Mouse (Mus musculus) midbrain, embryonic 12.5 days (tissue): ENCODE measurements at regions not wholly inside any gene's neighbourhood (a gene's known extent, or its start where the extent isn't known, plus 50 kb on each side); places are given as distances from the start of the nearest gene placed in this dataset.

Experiments
- ATAC-seq: fragments of 200-750 bp; cut with Nextera tagmentation; 2 replicates; pipeline ENCODE4 v1.8.0; 2017; ENCODE audit warnings: low read depth, moderate TSS enrichment, moderate library complexity; ENCODE audit not compliant: low FRiP score
- H3K27ac ChIP-seq: fragments of 300-500 bp; sonication (generic); replicated peaks from 2 replicates; pipeline ENCODE4 v1.5.1; 2016; ENCODE audit warnings: mild to moderate bottlenecking
- H3K27me3 ChIP-seq: fragments of 300-500 bp; sonication (generic); 2 replicates; pipeline ENCODE4 v1.6.1; 2016; ENCODE audit warnings: mild to moderate bottlenecking
- H3K36me3 ChIP-seq: fragments of 300-500 bp; sonication (generic); 2 replicates; pipeline ENCODE4 v1.6.1; 2016
- H3K4me1 ChIP-seq: fragments of 300-500 bp; sonication (generic); 2 replicates; pipeline ENCODE4 v1.6.1; 2016
- H3K4me2 ChIP-seq: fragments of 300-500 bp; sonication (generic); replicated peaks from 2 replicates; pipeline ENCODE4 v1.6.1; 2016; ENCODE audit warnings: mild to moderate bottlenecking, moderate library complexity
- H3K4me3 ChIP-seq: fragments of 300-500 bp; sonication (generic); 2 replicates; pipeline ENCODE4 v1.5.1; 2016; ENCODE audit warnings: mild to moderate bottlenecking
- H3K9ac ChIP-seq: fragments of 300-500 bp; sonication (generic); replicated peaks from 2 replicates; pipeline ENCODE4 v1.6.1; 2016; ENCODE audit warnings: mild to moderate bottlenecking, moderate library complexity
- H3K9me3 ChIP-seq: fragments of 300-500 bp; sonication (generic); 2 replicates; pipeline ENCODE4 v1.6.1; 2016; ENCODE audit warnings: mild to moderate bottlenecking
- WGBS: fragments of 180-500 bp; shearing (Covaris S2); methylation state at CpG from one replicate; pipeline ENCODE4 v1.1.7; 2016; 5-methylcytosine and 5-hydroxymethylcytosine counted together

DNA sequence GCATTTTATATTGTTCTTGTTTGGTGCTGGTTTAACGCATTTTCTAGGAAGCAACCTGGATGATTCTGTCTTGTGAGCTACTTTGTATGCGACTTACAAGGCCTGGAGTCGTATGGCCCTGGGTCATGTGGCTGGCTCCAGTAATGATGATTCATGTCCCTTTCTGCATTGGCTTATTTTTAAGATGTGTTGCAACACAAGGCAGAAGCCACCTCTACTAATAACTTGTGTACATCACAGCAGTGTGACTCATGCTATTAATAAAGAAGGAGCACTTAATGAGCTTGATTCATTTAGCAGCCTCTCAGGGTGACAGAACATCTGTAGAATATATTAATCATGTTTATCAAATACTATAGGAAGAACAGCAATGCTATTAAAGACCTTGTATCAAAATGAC, 84.0 kb downstream of the Slc5a7 start:
- H3K4me3 ChIP-seq: no peak overlapping the region
- no peaks in the 10 kb centered on the region for H3K36me3 ChIP-seq
- H3K4me1 ChIP-seq: no peaks in the 10 kb centered on the region
- H3K9me3 ChIP-seq: no peaks in the 10 kb centered on the region
- 89% methylated on average over 3 of the region's 3 CpGs for WGBS
- ATAC-seq: no peak
- H3K9ac ChIP-seq: no peak overlapping the region
- no peaks in the 10 kb centered on the region for H3K27me3 ChIP-seq
- no peak overlapping the region for H3K4me2 ChIP-seq
- H3K27ac ChIP-seq: no peak overlapping the region

DNA sequence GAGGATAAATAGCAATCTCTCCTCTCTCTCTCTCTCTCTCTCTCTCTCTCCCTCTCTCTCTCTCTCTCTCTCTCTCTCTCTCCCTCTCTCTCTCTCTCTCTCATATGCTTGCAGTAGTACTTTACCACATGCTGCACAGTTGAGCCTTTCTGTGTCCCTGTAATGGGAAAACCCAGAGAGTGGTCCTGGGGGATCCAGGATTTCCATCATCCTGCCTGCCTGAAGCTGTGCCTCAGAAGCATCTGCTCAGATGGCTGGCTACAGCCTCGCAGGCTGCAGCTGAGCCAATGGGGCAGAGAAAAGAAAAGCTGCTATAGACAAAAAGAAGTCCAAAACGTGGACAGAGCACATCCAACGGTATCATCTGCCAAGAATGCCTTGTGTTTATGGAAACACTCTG, 97.1 kb downstream of the Slc5a7 start:
- Histone ChIP-seq H3K4me3 (no peak overlapping the region), H3K9me3 (no peaks in the 10 kb centered on the region), H3K27me3 (no peaks in the 10 kb centered on the region), H3K36me3 (no peaks in the 10 kb centered on the region), H3K4me2 (no peak overlapping the region), H3K4me1 (no peaks in the 10 kb centered on the region), H3K9ac (no peak overlapping the region), H3K27ac (no peak overlapping the region)
- ATAC-seq: peak; percentile 52; the same call in 1 of the 2 replicates
- 63% methylated on average over 3 of the region's 3 CpGs for WGBS

DNA sequence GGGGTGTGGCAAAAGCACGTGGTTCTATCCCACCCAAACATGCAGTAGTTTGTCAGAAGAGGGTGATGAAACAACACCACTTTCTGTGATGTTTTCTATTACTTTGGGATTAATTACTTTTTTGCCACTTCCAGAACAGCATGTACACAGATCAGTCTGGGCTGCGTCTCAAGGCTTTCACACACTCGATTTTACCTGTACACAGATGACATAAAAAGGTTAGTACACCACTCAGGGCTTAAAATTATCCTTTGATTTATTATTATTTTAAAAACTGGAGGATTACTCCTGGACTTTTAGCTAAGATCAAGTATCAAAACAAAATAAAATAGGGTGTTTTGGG, 106.6 kb downstream of the Slc5a7 start:
- Histone ChIP-seq H3K27ac (no peak overlapping the region), H3K9ac (no peak overlapping the region), H3K9me3 (no peaks in the 10 kb centered on the region), H3K36me3 (no peaks in the 10 kb centered on the region), H3K27me3 (no peaks in the 10 kb centered on the region), H3K4me1 (no peaks in the 10 kb centered on the region), H3K4me3 (no peak overlapping the region), H3K4me2 (no peak overlapping the region)
- ATAC-seq: no peak
- 74% methylated on average over 3 of the region's 3 CpGs for WGBS

DNA sequence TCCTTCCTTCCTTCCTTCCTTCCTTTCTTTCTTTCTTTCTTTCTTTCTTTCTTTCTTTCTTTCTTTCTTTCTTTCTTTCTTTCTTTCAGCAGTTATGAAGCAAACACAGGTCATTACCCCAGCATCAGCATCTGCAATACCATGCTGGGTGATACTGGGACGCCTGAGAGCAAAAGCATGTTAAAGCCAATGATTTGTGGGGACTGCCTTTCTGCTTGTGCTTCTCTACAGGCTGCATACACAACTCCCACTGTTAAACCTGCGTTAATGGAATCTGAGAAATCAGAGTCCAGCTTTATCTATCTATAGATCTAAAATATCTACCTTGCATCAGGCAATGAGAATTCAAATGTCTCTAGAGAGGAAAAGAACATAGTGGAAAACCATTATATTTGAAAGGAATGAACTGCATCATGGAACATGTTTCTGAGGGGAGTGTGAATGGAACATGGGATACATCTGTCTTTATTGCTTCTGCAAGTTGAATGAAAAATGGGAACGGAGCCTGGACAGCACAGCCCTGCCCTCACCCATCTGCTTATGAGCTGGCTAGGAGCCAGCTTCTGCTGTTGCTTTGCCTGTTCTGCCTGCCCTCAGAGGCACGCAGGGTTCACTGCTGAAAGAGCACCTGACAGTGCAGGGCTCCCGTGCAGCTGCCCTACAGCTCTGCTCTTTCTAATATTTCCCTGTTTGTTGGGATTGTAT, 107.2 kb downstream of the Slc5a7 start:
- H3K4me1 ChIP-seq: no peaks in the 10 kb centered on the region
- no peak overlapping the region for H3K9ac ChIP-seq
- no peaks in the 10 kb centered on the region for H3K36me3 ChIP-seq
- no peak overlapping the region for H3K4me2 ChIP-seq
- H3K4me3 ChIP-seq: no peak overlapping the region
- peak; percentile 75 for ATAC-seq
- no peaks in the 10 kb centered on the region for H3K9me3 ChIP-seq
- H3K27ac ChIP-seq: no peak overlapping the region
- H3K27me3 ChIP-seq: no peaks in the 10 kb centered on the region
- WGBS: 55% methylated on average over 5 of the region's 5 CpGs

DNA sequence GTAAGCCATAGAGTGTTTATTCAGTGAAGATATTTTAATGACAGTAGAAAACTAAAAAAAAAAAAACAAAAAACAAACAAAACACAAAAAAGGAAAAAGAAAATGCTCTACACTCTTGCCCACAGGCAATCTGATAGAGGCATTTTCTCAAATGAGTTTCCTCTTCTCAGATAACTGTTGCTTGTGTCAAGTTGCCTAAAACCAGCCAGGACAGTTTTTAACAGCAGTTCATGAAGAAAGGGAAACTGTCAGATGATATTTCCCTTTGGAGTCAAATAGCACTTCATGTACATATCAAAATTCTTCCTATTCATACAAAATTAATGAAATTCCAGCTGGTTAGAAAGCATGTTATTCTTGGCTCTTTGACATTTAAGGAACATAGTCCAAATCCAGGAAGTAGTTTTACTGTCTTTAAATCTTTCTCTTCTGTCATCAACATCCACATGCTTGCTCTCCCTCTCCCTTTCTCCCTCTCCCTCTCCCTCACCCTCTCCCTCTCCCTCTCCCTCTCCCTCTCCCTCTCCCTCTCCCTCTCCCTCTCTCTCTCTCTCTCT, 109.8 kb downstream of the Slc5a7 start:
- no peak for ATAC-seq
- no peaks in the 10 kb centered on the region for H3K9me3 ChIP-seq
- H3K27ac ChIP-seq: no peak overlapping the region
- no peak overlapping the region for H3K4me3 ChIP-seq
- H3K4me2 ChIP-seq: no peak overlapping the region
- no peak overlapping the region for H3K9ac ChIP-seq
- no peaks in the 10 kb centered on the region for H3K27me3 ChIP-seq
- no peaks in the 10 kb centered on the region for H3K4me1 ChIP-seq
- no peaks in the 10 kb centered on the region for H3K36me3 ChIP-seq

DNA sequence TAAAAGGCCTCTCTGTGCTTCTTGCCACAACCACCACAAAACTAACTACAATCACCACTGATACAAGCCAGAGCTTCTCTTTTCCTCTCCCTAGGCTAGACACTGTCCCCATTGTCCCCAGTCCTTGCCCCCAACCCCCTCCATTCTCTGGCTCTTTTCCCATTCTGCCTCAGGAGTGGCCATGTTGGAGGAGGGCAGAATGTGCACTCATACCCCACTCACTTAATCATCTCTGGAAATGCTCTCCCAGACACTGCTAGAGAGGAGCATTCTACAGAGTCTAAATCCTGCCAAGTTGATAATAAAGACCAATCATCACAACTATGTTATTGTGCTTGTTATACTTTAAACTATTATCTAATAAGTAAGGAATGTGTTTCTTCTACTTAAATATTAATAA, 116.8 kb downstream of the Slc5a7 start:
- Histone ChIP-seq H3K9ac (no peak overlapping the region), H3K9me3 (no peaks in the 10 kb centered on the region), H3K27ac (no peak overlapping the region), H3K4me1 (no peaks in the 10 kb centered on the region), H3K36me3 (no peaks in the 10 kb centered on the region), H3K4me3 (no peak overlapping the region), H3K4me2 (no peak overlapping the region), H3K27me3 (no peaks in the 10 kb centered on the region)
- ATAC-seq: no peak

DNA sequence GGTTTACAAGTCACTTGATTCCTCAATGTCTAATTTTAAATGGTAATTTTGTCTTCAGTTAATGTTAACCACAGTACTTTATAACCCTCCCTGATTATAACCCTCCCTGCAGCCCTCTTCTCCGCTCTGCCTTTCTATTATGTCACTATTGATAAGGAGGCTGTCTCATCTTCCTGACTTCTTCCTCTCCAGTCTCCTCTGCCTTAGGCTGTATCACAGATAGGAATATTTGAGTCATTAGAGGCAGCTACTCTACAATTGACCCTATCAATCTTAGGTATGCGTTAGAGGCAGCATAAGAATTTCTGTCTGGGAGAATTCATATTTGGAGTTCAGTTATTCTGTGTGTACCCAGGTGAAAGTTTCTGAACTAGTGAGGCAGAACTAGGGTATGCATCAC, 118.3 kb downstream of the Slc5a7 start:
- 90% methylated on average over 2 of the region's 2 CpGs for WGBS
- no peak overlapping the region for H3K4me2 ChIP-seq
- no peak for ATAC-seq

DNA sequence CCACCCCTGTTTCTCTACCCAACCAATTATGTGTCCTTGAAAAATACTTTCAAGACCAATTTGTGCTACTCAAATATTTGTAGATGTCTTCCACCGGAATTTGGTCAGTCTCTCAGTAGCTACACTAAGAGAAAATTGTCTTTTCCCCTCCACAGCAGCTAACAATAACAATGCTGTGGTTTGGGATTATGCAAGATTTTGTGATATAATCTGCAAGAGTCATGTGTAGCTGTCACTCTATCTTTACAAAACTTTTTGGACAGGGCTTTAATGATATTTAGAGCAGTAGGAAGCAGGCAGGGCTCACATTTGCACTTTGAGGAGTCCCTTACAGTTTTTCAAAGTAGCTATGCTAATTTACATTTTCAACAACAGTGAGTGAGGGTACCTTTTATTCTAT, 128.1 kb downstream of the Slc5a7 start:
- no peak for ATAC-seq
- Histone ChIP-seq H3K36me3 (no peaks in the 10 kb centered on the region), H3K9ac (no peak overlapping the region), H3K4me2 (no peak overlapping the region), H3K27me3 (no peaks in the 10 kb centered on the region), H3K4me3 (no peak overlapping the region), H3K27ac (no peak overlapping the region), H3K9me3 (no peaks in the 10 kb centered on the region), H3K4me1 (no peaks in the 10 kb centered on the region)
- WGBS: 81% methylated on average over 1 of the region's 1 CpGs

More for the DNA sequence above, 118.3 kb downstream of the Slc5a7 start:
- no peak overlapping the region for H3K4me3 ChIP-seq
- H3K27me3 ChIP-seq: no peaks in the 10 kb centered on the region
- H3K36me3 ChIP-seq: no peaks in the 10 kb centered on the region
- H3K4me1 ChIP-seq: no peaks in the 10 kb centered on the region
- no peaks in the 10 kb centered on the region for H3K9me3 ChIP-seq
- H3K9ac ChIP-seq: no peak overlapping the region
- H3K27ac ChIP-seq: no peak overlapping the region

DNA sequence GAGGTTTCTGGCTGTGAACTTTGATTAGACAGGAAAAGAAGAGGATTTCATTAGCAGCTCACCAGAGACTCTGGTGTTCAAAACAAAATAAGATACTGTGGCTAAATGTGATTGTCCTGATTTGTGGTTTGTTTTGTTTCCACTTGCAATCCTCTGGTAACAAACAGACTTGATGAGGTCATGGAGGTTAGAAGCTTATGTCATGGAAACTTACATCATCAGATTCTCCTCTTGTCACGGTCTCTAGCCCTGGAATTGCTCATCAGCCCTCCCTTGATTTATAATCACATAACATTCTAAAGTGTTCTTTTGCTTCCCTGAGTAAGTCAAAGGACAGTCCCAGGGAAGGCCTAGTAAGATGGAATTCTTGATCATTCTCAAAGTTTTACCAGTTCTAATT, 130.8 kb downstream of the Slc5a7 start:
- H3K27me3 ChIP-seq: no peaks in the 10 kb centered on the region
- 26% methylated on average over 1 of the region's 1 CpGs for WGBS
- ATAC-seq: no peak

DNA sequence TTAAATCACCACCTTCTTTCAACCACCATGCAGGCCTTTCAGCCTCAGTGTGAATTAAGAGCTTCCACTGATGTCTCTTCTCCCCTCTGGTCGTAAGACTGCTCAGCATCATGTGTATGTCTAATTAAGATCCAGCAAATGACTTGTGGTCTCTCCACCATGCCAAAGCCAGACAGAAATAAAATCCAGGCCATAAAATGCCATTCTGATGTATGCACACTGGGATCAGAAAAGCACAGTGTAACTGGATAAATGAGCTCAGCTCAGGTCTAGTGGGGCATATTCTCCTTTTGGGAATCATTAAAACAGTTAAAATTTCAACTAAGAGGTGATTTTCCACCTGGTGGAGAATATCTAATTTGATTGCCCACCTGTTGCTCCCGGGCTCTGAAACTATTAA, 136.5 kb downstream of the Slc5a7 start:
- Histone ChIP-seq H3K27me3 (no peaks in the 10 kb centered on the region), H3K4me3 (no peak overlapping the region), H3K27ac (no peak overlapping the region), H3K9me3 (no peaks in the 10 kb centered on the region), H3K36me3 (no peaks in the 10 kb centered on the region), H3K4me2 (no peak overlapping the region), H3K4me1 (no peaks in the 10 kb centered on the region), H3K9ac (no peak overlapping the region)
- WGBS: 89% methylated on average over 2 of the region's 2 CpGs
- ATAC-seq: no peak

More for the DNA sequence above, 130.8 kb downstream of the Slc5a7 start:
- Histone ChIP-seq H3K4me3 (no peak overlapping the region), H3K9me3 (no peaks in the 10 kb centered on the region), H3K4me1 (no peaks in the 10 kb centered on the region), H3K9ac (no peak overlapping the region), H3K36me3 (no peaks in the 10 kb centered on the region), H3K27ac (no peak overlapping the region), H3K4me2 (no peak overlapping the region)

DNA sequence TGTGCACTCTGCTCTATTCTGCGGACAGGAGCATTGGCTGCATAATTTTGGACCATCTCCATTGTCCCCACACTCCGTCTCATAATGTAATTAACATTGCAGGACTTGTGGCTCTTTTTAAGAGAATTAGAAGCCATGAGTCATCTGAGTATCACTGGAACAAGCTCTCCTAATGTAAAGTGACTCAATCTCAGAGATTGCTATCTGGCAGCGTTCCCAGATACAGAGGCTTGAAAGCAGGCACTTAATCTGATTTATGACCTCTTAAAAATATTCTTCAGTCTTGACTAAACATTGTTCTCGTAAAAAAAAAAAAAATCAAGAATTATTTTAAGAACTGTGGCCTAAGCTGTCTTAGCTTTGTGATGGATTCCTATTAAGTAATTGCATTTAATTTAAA, 140.1 kb downstream of the Slc5a7 start:
- Histone ChIP-seq H3K9ac (no peak overlapping the region), H3K9me3 (no peaks in the 10 kb centered on the region), H3K4me1 (no peaks in the 10 kb centered on the region), H3K36me3 (no peaks in the 10 kb centered on the region), H3K27me3 (no peaks in the 10 kb centered on the region), H3K4me3 (no peak overlapping the region), H3K27ac (no peak overlapping the region), H3K4me2 (no peak overlapping the region)
- ATAC-seq: no peak
- 76% methylated on average over 4 of the region's 4 CpGs for WGBS

DNA sequence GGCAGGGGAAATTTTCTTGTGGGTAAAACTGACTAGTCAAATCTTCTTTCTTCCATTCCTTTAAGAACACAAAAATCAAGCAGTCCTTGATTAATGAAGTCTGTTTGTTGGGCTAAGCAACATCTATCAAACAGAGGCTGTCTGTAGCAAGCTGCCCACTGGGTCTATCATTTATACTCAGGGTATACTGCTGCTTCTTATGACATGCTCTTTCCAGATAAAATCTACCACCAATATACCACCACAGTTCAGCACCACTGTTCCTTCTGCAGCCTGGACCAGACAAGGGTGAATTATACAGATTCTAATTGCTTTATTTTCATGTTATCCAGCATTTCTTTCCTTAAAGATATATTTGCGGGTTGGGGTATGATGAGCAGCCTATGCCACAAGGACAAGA, 140.5 kb downstream of the Slc5a7 start:
- H3K9ac ChIP-seq: no peak overlapping the region
- no peak overlapping the region for H3K27ac ChIP-seq
- H3K36me3 ChIP-seq: no peaks in the 10 kb centered on the region
- no peaks in the 10 kb centered on the region for H3K27me3 ChIP-seq
- no peak overlapping the region for H3K4me2 ChIP-seq
- no peak for ATAC-seq
- H3K4me3 ChIP-seq: no peak overlapping the region
- H3K9me3 ChIP-seq: no peaks in the 10 kb centered on the region
- WGBS: 92% methylated on average over 1 of the region's 1 CpGs
- H3K4me1 ChIP-seq: no peaks in the 10 kb centered on the region

DNA sequence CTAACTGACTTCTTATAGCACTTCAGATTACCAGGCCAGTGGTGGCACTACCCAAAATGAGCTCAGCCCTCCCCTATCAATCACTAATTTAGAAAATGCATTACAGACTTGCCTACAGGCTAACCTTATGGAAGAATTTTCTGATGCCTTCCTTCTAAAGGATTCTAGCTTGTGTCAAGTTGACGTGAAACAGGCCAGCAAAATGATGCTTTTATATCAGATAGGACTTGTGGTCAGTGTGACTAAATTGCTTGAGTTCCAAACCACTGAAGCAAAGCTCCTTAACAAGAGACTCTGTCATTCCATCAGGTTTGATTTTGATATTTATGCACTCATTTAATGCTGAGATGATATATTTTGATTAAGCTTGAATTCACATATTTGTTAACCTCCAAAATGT, 143.0 kb downstream of the Slc5a7 start:
- Histone ChIP-seq H3K4me2 (no peak overlapping the region), H3K36me3 (no peaks in the 10 kb centered on the region), H3K27ac (no peak overlapping the region), H3K9ac (no peak overlapping the region), H3K27me3 (no peaks in the 10 kb centered on the region), H3K4me3 (no peak overlapping the region), H3K4me1 (no peaks in the 10 kb centered on the region), H3K9me3 (no peaks in the 10 kb centered on the region)
- ATAC-seq: no peak
- 83% methylated on average over 1 of the region's 1 CpGs for WGBS
